Mouse (Mus musculus): Measurements from ENCODE around the gene Prdx6.

The Prdx6 gene

GRCm38 (mm10) chr1:161232181-161232580 lies 18.8 kb downstream of the Prdx6 start:
- no peak for TF ChIP-seq GATA4 (IDR thresholded peaks at IDR 0.05; ENCODE audit: insufficient replicate concordance, low read length)

GRCm38 (mm10) chr1:161224837-161225236 lies 26.2 kb downstream of the Prdx6 start:
- no peak for TF ChIP-seq GATA4 (IDR thresholded peaks at IDR 0.05; ENCODE audit: insufficient replicate concordance, low read length)

DNA sequence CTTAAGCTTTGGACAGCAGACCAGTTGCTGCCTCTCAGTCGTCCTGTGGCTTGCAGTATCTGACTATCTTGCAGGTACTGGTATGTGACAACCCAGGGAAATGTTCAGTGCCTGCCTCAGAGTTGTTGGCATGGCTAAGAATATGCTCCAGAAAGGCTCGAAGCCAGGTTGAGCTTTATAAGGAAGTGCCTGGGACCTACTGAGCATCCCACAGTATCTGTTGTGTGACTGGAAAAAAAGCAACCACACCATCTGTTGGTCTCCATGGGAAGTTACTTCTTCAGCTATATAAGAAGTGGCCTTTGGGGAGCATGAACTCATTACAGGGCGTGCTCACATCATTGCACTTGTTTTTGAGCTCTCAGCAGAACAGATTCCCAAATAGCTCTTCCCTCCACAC lies 31.2 kb downstream of the Prdx6 start:
- TF ChIP-seq GATA4 (IDR thresholded peaks at IDR 0.05; ENCODE audit: insufficient replicate concordance, low read length): no peak

DNA sequence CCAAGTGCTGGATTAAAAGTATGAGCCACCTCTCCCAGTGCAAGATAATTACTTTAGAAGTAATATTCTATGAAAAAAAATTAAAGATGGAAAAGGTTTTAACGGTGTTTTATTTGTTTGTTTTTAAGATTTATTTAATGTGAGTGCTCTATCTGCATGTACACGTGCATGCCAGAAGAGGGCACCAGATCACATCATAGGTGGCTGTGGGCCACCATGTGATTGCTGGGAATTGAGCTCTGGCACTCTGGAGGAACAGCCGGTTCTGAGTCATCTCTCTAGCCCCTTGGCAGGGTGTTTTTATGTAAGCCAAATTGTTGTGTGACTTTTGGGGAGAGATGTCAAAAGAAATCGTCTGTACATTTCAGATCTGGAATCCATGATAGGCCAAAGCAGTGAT lies 36.6 kb downstream of the Prdx6 start:
- TF ChIP-seq GATA4 (IDR thresholded peaks at IDR 0.05; ENCODE audit: insufficient replicate concordance, low read length): no peak

GRCm38 (mm10) chr1:161199856-161200255 lies 51.2 kb downstream of the Prdx6 start:
- no peak for TF ChIP-seq GATA4 (IDR thresholded peaks at IDR 0.05; ENCODE audit: insufficient replicate concordance, low read length)

- TF ChIP-seq GATA4 (IDR thresholded peaks at IDR 0.05; ENCODE audit: insufficient replicate concordance, low read length): no peak
These were observed 55.3 kb downstream of the Prdx6 start for GRCm38 (mm10) chr1:161195541-161196351.

DNA sequence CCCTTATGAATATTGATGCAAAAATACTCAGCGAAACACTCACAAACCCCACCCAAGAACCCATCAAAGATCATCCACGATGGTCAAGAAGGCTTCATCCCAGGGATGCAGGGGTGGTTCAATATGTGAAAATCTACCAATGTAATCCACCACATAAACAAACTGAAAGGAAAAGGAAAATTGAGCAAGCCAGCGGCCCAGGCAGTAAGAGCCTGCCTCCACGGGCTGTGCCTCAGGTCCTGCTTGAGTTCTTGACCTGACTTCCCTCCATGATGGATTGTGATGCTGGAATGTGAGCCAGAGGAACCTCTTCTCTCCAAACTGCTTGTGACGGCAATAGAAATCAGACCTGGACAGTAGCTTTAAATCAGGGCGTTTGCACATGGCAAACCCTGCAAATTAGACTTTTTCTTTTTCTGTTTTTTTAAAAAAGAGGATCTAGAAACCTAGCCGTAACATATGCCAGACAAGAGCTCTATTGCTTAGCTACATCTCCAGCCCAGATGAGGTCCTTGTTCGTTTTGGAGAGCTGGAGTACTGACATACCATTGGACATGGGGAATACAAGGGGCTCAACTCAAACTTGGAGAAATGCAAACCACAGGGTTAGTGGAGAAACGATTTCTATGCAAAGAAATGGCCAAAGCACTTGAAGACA lies 60.6 kb downstream of the Prdx6 start:
- no peak for TF ChIP-seq GATA4 (IDR thresholded peaks at IDR 0.05; ENCODE audit: insufficient replicate concordance, low read length)
